Mouse (Mus musculus) embryonic facial prominence, embryonic 14.5 days (tissue): Measurements from ENCODE around the gene Adm. TPM values are rescaled to one million over a fixed set of nuclear protein-coding genes. Genes with fewer than 3 reads are reported as not detected.
"Not testable (repeated sequence)": the region's sequence is repeated elsewhere in the genome, so short reads cannot be mapped to it uniquely, and the experiment has no call there.

Experiments used
- ATAC-seq: fragments of 200-750 bp; cut with Nextera tagmentation; 2 replicates; pipeline ENCODE4 v1.8.0; 2017; ENCODE audit warnings: low read depth, moderate number of reproducible peaks, moderate TSS enrichment
- DNase-seq: peaks from one replicate; pipeline ENCODE4 v3.0.0-alpha.2; 2015; ENCODE audit warnings: low spot score
- H3K27ac ChIP-seq: fragments of 300-500 bp; sonication (generic); replicated peaks from 2 replicates; pipeline ENCODE4 v1.5.1; 2014; ENCODE audit warnings: low read depth, mild to moderate bottlenecking, low read length, moderate library complexity
- H3K27me3 ChIP-seq: fragments of 300-500 bp; sonication (generic); replicated peaks from 2 replicates; pipeline ENCODE4 v1.6.1; 2014; ENCODE audit warnings: low read length; ENCODE audit not compliant: control insufficient read depth, insufficient read depth
- H3K36me3 ChIP-seq: fragments of 300-500 bp; sonication (generic); 2 replicates; pipeline ENCODE4 v1.6.1; 2014; ENCODE audit warnings: low read length, mixed read lengths; ENCODE audit not compliant: control insufficient read depth, insufficient read depth
- H3K4me1 ChIP-seq: fragments of 300-500 bp; sonication (generic); 2 replicates; pipeline ENCODE4 v1.6.1; 2014; ENCODE audit warnings: antibody characterized with exemption, low read length; ENCODE audit not compliant: control insufficient read depth, insufficient read depth
- H3K4me2 ChIP-seq: fragments of 300-500 bp; sonication (generic); 2 replicates; pipeline ENCODE4 v1.6.1; 2014; ENCODE audit warnings: low read depth, mild to moderate bottlenecking, low read length, moderate library complexity, mixed read lengths
- H3K4me3 ChIP-seq: fragments of 300-500 bp; sonication (generic); 2 replicates; pipeline ENCODE4 v1.5.1; 2014; ENCODE audit warnings: low read depth, mild to moderate bottlenecking, low read length
- H3K9ac ChIP-seq: fragments of 300-500 bp; sonication (generic); 2 replicates; pipeline ENCODE4 v1.6.1; 2014; ENCODE audit warnings: low read depth, mild to moderate bottlenecking, low read length, moderate library complexity, mixed read lengths
- H3K9me3 ChIP-seq: fragments of 300-500 bp; sonication (generic); 2 replicates; pipeline ENCODE4 v1.6.1; 2016; ENCODE audit warnings: low read length; ENCODE audit not compliant: control insufficient read depth
- WGBS: fragments of 180-500 bp; shearing (Covaris S2); extraction: QIAGEN DNeasy Blood & Tissue Kit; methylation state at CpG from one replicate; pipeline ENCODE4 v1.1.7; 2014; 5-methylcytosine and 5-hydroxymethylcytosine counted together
- polyA plus RNA-seq: library from polyadenylated mRNA; unstranded; fragments of >200 nt; fragmentation: Nextera tagmentation; extraction: Ambion mirVana; gene quantifications from 2 replicates; pipeline ENCODE4 v1.2.1, GENCODE M21; 2014

The Adm gene
- polyA plus RNA-seq, 1 experiment from 2014 or later: 3.8 TPM

DNA sequence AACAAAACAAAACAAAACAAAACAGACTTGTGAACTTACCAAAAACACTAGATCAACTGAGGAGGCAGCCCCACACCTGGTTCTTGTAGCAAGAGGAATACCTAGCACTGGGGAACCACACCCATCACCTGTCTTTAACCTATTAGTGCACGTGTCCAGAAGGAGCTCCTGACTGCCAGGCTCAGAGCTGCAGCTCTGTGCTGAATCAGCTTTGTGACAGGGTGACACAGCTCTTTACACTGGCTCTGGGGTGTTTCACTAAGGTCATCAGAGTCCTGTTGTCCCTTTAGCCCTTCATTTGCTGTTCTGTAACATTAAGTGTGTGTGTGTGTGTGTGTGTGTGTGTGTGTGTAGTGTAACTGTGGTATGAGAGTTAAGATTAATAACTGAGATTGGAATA lies 9.1 kb downstream of the Adm start:
- Histone ChIP-seq H3K4me2 (no peak overlapping the region), H3K9ac (no peak overlapping the region), H3K27ac (no peak overlapping the region), H3K36me3 (no peaks in the 10 kb centered on the region), H3K27me3 (peaks cover 2% of the 10 kb centered on the region; the same call in 1 of the 2 replicates), H3K9me3 (no peaks in the 10 kb centered on the region), H3K4me1 (no peaks in the 10 kb centered on the region), H3K4me3 (no peak overlapping the region)
- no peak for DNase-seq
- ATAC-seq: no peak
- WGBS: 27% methylated on average over 1 of the region's 1 CpGs

DNA sequence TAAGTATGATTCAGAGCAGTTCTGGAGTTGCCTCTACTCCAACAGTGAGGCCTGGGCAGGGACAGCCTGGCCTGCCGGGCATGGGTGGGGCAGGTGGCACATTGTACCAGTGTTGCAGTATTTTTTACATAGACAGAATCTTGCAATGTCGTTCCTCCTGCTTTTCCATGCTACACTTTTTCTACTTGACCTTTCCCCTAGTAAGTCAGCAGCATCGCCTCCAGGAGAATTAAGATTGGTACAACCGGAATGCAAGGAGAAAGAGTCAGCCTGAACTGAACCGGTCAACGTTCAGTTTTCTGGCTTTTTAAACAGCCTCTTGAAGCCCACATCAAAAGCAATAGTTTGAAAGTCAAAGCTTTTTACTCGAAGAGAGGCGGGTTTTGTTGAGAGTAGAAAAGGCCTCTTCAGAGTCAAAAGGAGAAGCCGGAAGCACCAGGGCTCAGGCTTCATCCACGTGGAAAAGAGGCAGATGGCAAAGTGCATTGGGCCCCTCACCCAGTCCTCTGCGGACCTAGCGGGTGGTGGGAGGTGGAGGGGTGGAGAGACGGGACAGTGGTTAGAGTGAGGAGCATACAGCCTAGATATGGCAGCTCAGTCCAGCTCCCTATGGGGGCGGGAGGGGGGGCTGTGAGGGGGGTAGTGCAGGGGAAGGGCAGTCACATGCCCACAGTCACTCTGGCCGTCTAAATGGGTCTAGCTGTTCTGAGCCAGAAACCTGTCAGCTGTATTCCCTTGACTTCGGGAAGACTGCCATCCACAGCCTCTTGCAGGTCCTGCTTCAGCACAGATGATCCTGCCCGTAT lies 11.0 kb downstream of the Adm start:
- ATAC-seq: 0 out of 2 replicates have a peak, but pooled peaks have one; percentile 15
- Histone ChIP-seq H3K4me1 (no peaks in the 10 kb centered on the region), H3K9me3 (no peaks in the 10 kb centered on the region), H3K9ac (no peak overlapping the region), H3K4me3 (no peak overlapping the region), H3K27ac (no peak overlapping the region), H3K36me3 (no peaks in the 10 kb centered on the region), H3K4me2 (no peak overlapping the region), H3K27me3 (no peaks in the 10 kb centered on the region)
- WGBS: 45% methylated on average over 17 of the region's 17 CpGs
- DNase-seq: no peak

DNA sequence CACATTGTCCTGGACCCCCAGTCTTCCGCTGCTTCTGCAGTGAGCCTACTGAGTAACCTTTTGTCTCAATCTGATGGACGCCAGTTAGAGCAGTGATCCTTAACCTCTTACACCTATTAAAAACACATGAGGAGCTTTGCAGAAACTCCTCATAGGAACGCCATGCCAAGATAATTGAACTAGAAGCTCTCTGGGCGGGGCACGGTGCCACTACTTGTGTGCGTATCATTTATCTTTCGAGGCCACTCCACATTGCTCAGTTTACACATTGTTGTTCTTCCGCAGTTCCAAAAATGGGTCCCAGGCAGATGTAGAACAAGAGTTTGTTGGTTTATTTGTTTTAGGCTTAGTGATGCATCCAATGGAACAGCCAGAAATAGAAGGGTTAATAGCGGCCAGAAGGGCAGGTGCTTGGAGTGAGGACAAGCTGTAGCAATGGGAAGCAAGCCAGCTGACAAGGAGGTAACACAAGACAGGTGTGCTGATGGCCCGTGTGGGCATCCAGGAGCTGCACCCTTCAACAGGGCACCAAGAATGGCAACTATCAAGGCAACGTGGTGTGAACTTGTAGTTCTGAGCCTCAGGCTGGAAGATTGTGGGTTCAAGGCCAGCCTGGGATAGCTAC lies 11.9 kb downstream of the Adm start:
- no peaks in the 10 kb centered on the region for H3K9me3 ChIP-seq
- H3K9ac ChIP-seq: no peak overlapping the region
- H3K4me2 ChIP-seq: no peak overlapping the region
- H3K4me1 ChIP-seq: no peaks in the 10 kb centered on the region
- H3K36me3 ChIP-seq: no peaks in the 10 kb centered on the region
- H3K4me3 ChIP-seq: no peak overlapping the region
- H3K27me3 ChIP-seq: no peaks in the 10 kb centered on the region
- WGBS: 77% methylated on average over 11 of the region's 11 CpGs
- no peak overlapping the region for H3K27ac ChIP-seq
- no peak for DNase-seq
- ATAC-seq: no peak

- not testable (repeated sequence) for H3K36me3 ChIP-seq, DNase-seq, H3K4me1 ChIP-seq, H3K27ac ChIP-seq, H3K4me3 ChIP-seq, ATAC-seq, H3K9ac ChIP-seq, H3K9me3 ChIP-seq, H3K4me2 ChIP-seq, H3K27me3 ChIP-seq
- 90% methylated on average over 3 of the region's 3 CpGs for WGBS
Measured at GRCm38 (mm10) chr7:110639958-110640357, 12.5 kb downstream of the Adm start.

DNA sequence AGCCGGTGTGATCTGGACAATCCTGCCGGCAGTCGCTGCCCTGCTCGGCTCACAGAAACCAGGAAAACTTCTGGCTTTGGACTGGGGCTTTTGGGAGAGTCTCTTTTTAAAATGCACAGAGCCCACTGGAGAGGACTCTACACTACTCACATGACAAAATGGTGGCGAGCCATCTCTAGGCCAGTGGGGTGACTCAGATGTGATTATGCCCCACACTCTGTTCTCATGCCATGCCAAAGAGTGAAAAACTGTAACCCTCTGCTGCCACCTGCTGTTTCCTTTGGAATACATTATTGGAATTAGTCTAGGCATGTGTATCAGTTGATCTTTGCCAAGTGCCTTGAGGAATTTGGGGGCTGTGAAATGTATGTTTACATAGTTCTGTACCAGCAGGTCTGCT lies 17.9 kb downstream of the Adm start:
- no peak overlapping the region for H3K27ac ChIP-seq
- H3K9ac ChIP-seq: no peak overlapping the region
- H3K27me3 ChIP-seq: no peaks in the 10 kb centered on the region
- ATAC-seq (peak; percentile 65; the same call in 1 of the 2 replicates), DNase-seq (peak; percentile 79)
- H3K4me2 ChIP-seq: no peak overlapping the region
- WGBS: 77% methylated on average over 5 of the region's 5 CpGs
- H3K4me1 ChIP-seq: no peaks in the 10 kb centered on the region
- H3K9me3 ChIP-seq: no peaks in the 10 kb centered on the region
- no peak overlapping the region for H3K4me3 ChIP-seq
- no peaks in the 10 kb centered on the region for H3K36me3 ChIP-seq

DNA sequence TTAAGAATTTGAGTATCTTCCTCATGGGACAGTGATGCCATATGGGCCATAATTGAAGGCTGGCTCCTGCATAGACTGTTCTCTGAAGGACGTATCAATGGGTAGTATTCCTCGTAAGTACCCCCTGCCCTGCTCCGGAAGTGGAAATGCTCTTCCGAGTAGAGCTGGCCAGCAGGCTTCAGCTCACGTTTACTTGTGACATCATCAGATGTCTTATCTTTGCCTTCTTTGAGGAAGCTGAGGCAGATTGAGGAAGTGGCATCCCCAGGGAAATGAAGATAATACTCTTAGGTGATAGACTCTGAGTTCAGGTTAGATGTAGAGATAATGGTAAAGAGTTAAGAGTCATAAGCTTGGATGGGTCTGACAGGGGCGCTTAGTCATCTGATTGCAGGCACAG lies 18.4 kb downstream of the Adm start:
- Histone ChIP-seq H3K36me3 (no peaks in the 10 kb centered on the region), H3K27me3 (no peaks in the 10 kb centered on the region), H3K4me1 (no peaks in the 10 kb centered on the region), H3K4me3 (no peak overlapping the region), H3K9me3 (no peaks in the 10 kb centered on the region), H3K9ac (no peak overlapping the region), H3K27ac (no peak overlapping the region), H3K4me2 (no peak overlapping the region)
- no peak for DNase-seq
- no peak for ATAC-seq
- 82% methylated on average over 6 of the region's 6 CpGs for WGBS

- Histone ChIP-seq H3K9ac (no peak overlapping the region), H3K9me3 (no peaks in the 10 kb centered on the region), H3K36me3 (no peaks in the 10 kb centered on the region), H3K27me3 (no peaks in the 10 kb centered on the region), H3K4me1 (no peaks in the 10 kb centered on the region), H3K4me2 (no peak overlapping the region), H3K27ac (no peak overlapping the region), H3K4me3 (no peak overlapping the region)
- no peak for DNase-seq
- no peak for ATAC-seq
- 87% methylated on average over 8 of the region's 8 CpGs for WGBS
Measured at GRCm38 (mm10) chr7:110646611-110647407, 19.3 kb downstream of the Adm start.

- DNase-seq: no peak
- Histone ChIP-seq H3K9ac (no peak overlapping the region), H3K27ac (no peak overlapping the region), H3K4me2 (no peak overlapping the region), H3K4me1 (no peaks in the 10 kb centered on the region), H3K36me3 (no peaks in the 10 kb centered on the region), H3K27me3 (no peaks in the 10 kb centered on the region), H3K4me3 (no peak overlapping the region), H3K9me3 (no peaks in the 10 kb centered on the region)
- WGBS: 79% methylated on average over 15 of the region's 15 CpGs
- no peak for ATAC-seq
Measured at GRCm38 (mm10) chr7:110647559-110648454, 20.3 kb downstream of the Adm start.
